Mouse (Mus musculus) spleen, adult 10 weeks (tissue): ENCODE data around the gene Hoxd1. TPM values are rescaled to one million over a fixed set of nuclear protein-coding genes. Genes with fewer than 3 reads are reported as not detected.

Experiments
- polyA plus RNA-seq: library from polyadenylated mRNA; stranded (reverse); fragments of 350-450 nt; fragmentation: Illumina TruSeq; extraction: RNeasy Lipid Tissue Mini Kit (QIAGEN cat#74804); gene quantifications from one replicate; pipeline ENCODE4 v1.2.3, GENCODE M21; 2015; ENCODE audit warnings: low replicate concordance; ENCODE audit not compliant: insufficient read depth

Gene Hoxd1
- polyA plus RNA-seq: not detected

DNA sequence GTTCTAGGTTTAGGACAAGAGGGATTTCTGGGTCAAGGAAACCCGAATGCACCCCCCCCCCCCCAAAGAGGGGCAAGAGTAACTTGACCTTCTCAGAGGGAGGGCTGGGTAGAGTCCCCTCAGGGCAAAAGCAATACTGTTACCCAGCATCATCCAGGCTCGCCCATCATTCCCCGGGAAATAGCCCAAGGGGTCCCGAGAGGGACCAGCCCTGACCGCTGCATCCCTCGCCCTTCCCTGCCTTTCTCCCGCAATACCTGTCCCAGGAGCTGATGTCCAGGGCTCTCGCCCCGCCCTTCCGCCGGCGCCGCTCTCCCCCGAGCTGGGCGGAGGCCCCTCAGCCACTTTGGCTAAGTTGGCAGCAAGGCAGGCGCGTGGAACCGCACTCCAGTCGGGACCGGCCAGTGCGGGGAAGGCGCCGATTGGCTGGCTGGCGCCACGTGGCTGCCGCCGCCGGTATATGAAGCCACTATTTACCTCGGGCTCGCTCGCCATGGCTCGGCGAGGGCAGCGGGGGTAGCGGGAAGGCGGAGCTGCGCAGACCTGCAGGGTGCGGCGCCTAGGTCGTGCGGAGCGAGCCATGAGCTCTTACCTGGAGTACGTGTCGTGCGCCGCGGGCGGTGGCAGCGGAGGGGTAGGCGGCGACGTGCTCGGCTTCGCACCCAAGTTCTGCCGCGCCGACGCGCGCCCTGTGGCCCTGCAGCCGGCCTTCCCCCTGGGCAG, at the start of gene Hoxd1:
Gene Hoxd1, plus strand, starts transcription at position 459 of the 723 bp plus-strand sequence.

DNA sequence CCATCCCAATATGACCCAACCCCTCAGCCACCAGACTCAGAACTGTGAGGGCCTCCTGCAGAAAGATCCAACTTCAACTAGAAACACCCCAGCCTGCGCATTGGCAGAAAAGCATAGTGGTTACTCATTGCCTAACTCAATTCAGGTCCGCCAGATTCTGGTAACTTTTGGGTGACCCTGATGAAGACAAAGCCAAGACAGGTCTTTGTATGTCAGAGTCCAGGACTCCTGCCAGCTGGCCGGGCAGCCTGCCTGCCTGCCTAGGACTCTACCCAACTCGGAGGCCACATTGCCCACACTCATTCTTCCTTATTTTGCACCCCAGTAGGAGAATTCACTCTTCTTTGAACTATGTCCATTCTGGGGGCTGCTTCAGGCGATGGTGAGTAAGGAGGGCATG, 36.2 kb upstream of the Hoxd1 start, which contains the start of gene Gm28230:
Gene Gm28230, plus strand, starts transcription at position 178 of the 400 bp plus-strand sequence.

Other genes with a start within 250 kb of the Hoxd1 start
- gene Lnpk, start 183.5 kb upstream of the Hoxd1 start, polyA plus RNA-seq: 19.6 TPM
- gene Evx2, start 103.4 kb upstream of the Hoxd1 start, polyA plus RNA-seq: not detected
- not detected for gene Hoxd13, start 94.7 kb upstream of the Hoxd1 start, polyA plus RNA-seq
- not detected for gene Hoxd12, start 88.0 kb upstream of the Hoxd1 start, polyA plus RNA-seq
- gene Hoxd11, start 83.4 kb upstream of the Hoxd1 start, polyA plus RNA-seq: not detected
- not detected for gene Hoxd10, start 71.1 kb upstream of the Hoxd1 start, polyA plus RNA-seq
- not detected for gene Hoxd9, start 65.3 kb upstream of the Hoxd1 start, polyA plus RNA-seq
- gene Hoxd8, start 58.4 kb upstream of the Hoxd1 start, polyA plus RNA-seq: 1.4 TPM
- gene Hoxd3, start 51.1 kb upstream of the Hoxd1 start, polyA plus RNA-seq: not detected
- gene Hoxd4, start 51.1 kb upstream of the Hoxd1 start, polyA plus RNA-seq: 0.23 TPM
- gene Gm28230, start 36.3 kb upstream of the Hoxd1 start, polyA plus RNA-seq: not detected
- gene Mtx2, start 62.8 kb downstream of the Hoxd1 start, polyA plus RNA-seq: 56.0 TPM